8 mouse cellular contexts compared by ENCODE assay signal in the genomic region with DNA sequence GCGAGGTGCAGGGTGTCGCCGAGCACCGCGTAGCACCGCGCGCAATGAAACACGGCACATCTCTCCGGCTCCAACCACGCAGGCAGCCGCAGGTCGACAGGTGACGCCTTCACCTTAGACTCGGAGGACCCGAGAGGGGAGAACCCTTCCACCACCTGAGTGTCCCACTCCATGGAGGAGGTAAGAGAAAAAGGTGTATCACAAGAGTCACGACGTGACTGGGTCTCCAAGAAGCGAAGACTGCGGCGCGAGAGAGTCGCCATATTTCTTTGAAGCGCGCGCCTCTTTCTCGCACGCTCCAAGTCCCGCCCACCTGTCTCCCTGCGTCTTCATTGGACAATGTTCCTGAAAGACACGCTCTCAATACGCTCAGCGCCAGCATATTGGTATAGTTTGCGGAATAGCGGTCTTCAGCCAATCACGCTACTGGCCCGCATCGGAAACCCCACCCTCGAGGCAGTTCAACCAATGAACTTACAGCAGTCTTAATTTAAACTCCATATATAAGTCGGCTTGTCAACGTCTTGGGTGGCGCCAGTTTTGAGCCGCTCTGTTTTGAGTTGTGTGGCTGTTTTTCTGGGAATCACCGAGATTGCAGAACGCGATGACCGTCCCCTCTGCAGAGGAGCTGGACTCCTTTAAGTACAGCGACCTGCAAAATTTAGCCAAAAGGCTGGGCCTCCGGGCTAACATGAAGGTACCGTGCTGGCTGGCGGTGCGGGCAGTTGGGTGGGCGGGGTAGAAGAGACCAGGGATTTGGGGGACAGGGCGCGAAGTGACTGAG. TPM values are rescaled to one million over a fixed set of nuclear protein-coding genes. Genes with fewer than 3 reads are reported as not detected.
DNase-seq lines count a peak whose midpoint lies in the region; ATAC-seq lines count a peak whose summit lies in the region.

A gene (plus strand): TSS at position 100 of the 784 bp plus-strand sequence.
A gene (minus strand): TSS at position 271 of the 784 bp plus-strand sequence.

- H3K4me1 ChIP-seq in brown adipose tissue, adult 24 weeks (ENCODE audit: control insufficient read depth, insufficient read depth, insufficient read length, low read length) = no peaks in the 10 kb centered on the region
- H3K4me1 ChIP-seq in heart, embryonic 13.5 days = peaks cover 39% of the 10 kb centered on the region
- peaks cover 44% of the 10 kb centered on the region for H3K4me1 ChIP-seq in liver, embryonic 12.5 days
- 0 out of 2 replicates have a peak, but pooled peaks cover 7% of the 10 kb centered on the region for H3K4me1 ChIP-seq in stomach, embryonic 15.5 days

- DNase-seq in CD4-positive, CD25-positive, alpha-beta regulatory T cell, adult 2 months (ENCODE audit: low read depth, low spot score) = peak; percentile 97
- peak; percentile 97 for DNase-seq in fat pad, adult 2 months (ENCODE audit: extremely low read depth, low read depth, low spot score)
- peak; percentile 95 for DNase-seq in kidney, postnatal 10 days
- peak; percentile 90 to 93 for DNase-seq in natural killer cell, adult 2 months (ENCODE audit: low spot score in 2 of 2)

- no peaks in the 10 kb centered on the region for H3K9me3 ChIP-seq in heart, embryonic 13.5 days
- no peaks in the 10 kb centered on the region for H3K9me3 ChIP-seq in liver, embryonic 12.5 days (replicated peaks)
- H3K9me3 ChIP-seq in stomach, embryonic 15.5 days = no peaks in the 10 kb centered on the region

- H3K27me3 ChIP-seq in heart, embryonic 13.5 days (replicated peaks) = no peaks in the 10 kb centered on the region
- H3K27me3 ChIP-seq in liver, embryonic 12.5 days (replicated peaks) = no peaks in the 10 kb centered on the region
- no peaks in the 10 kb centered on the region for H3K27me3 ChIP-seq in stomach, embryonic 15.5 days (replicated peaks)

- no peak within 1 kb of the TSS for H3K27ac ChIP-seq in brown adipose tissue, adult 24 weeks (replicated peaks; ENCODE audit: low read depth, low read length)
- H3K27ac ChIP-seq in heart, embryonic 13.5 days (replicated peaks) = peak within 1 kb of the TSS; percentile 69
- peak within 1 kb of the TSS; percentile 89 for H3K27ac ChIP-seq in liver, embryonic 12.5 days
- peak within 1 kb of the TSS; percentile 59 for H3K27ac ChIP-seq in stomach, embryonic 15.5 days

- peak within 1 kb of the TSS; percentile 71 for H3K4me3 ChIP-seq in brown adipose tissue, adult 24 weeks (ENCODE audit: insufficient read depth, low read depth, low read length)
- H3K4me3 ChIP-seq in heart, embryonic 13.5 days = peak within 1 kb of the TSS; percentile 93
- H3K4me3 ChIP-seq in liver, embryonic 12.5 days = peak within 1 kb of the TSS; percentile 72
- peak within 1 kb of the TSS; percentile 90 for H3K4me3 ChIP-seq in stomach, embryonic 15.5 days (replicated peaks)

- ATAC-seq in heart, embryonic 13.5 days (ENCODE audit: extremely low read depth, insufficient number of reproducible peaks, low FRiP score, low TSS enrichment) = peak; percentile 99
- peak; percentile 97 for ATAC-seq in liver, embryonic 12.5 days
- ATAC-seq in stomach, embryonic 15.5 days (ENCODE audit: insufficient read depth, low FRiP score, low read depth) = peak; percentile 100

- WGBS in heart, embryonic 13.5 days = under 1% methylated on average over 55 of the region's 55 CpGs
- WGBS in liver, embryonic 12.5 days (ENCODE audit: insufficient replicate concordance) = under 1% methylated on average over 55 of the region's 55 CpGs
- 0% methylated on average over 55 of the region's 55 CpGs for WGBS in stomach, embryonic 15.5 days

- H3K9ac ChIP-seq in heart, embryonic 13.5 days = peak within 1 kb of the TSS; percentile 88
- H3K9ac ChIP-seq in liver, embryonic 12.5 days = peak within 1 kb of the TSS; percentile 86
- H3K9ac ChIP-seq in stomach, embryonic 15.5 days = peak within 1 kb of the TSS; percentile 45; the same call in 1 of the 2 replicates

- H3K4me2 ChIP-seq in heart, embryonic 13.5 days = peak within 1 kb of the TSS; percentile 89
- H3K4me2 ChIP-seq in liver, embryonic 12.5 days = peak within 1 kb of the TSS; percentile 77
- peak within 1 kb of the TSS; percentile 82 for H3K4me2 ChIP-seq in stomach, embryonic 15.5 days

- H3K36me3 ChIP-seq in heart, embryonic 13.5 days = peaks cover 6% of the 10 kb centered on the region
- H3K36me3 ChIP-seq in liver, embryonic 12.5 days = peaks cover 37% of the 10 kb centered on the region
- H3K36me3 ChIP-seq in stomach, embryonic 15.5 days = no peaks in the 10 kb centered on the region

RNA-seq across cellular contexts. Expression of the first gene that starts in this region (rescaled TPM):
- polyA plus RNA-seq in brown adipose tissue, adult 24 weeks (2012; ENCODE audit: insufficient read depth, insufficient read length, missing spikeins) = 0.52 and 1.4 TPM in 2 replicates
- polyA plus RNA-seq in heart, embryonic 13.5 days (2015; fragmentation: Nextera tagmentation; extraction: Ambion mirVana) = 43.6 and 46.0 TPM in 2 replicates
- polyA plus RNA-seq in liver, embryonic 12.5 days (2016; fragmentation: Nextera tagmentation; extraction: Ambion mirVana) = 90.2 and 91.3 TPM in 2 replicates
- polyA plus RNA-seq in stomach, embryonic 15.5 days (2015; fragmentation: Nextera tagmentation; extraction: Ambion mirVana) = 68.5 and 69.7 TPM in 2 replicates

RNA-seq across cellular contexts. Expression of the second gene that starts in this region (rescaled TPM):
- 0.59 TPM in 1 of 2 replicates, not detected in the other for polyA plus RNA-seq in brown adipose tissue, adult 24 weeks (2012; ENCODE audit: insufficient read depth, insufficient read length, missing spikeins)
- 20.4 and 22.8 TPM in 2 replicates for polyA plus RNA-seq in heart, embryonic 13.5 days (2015; fragmentation: Nextera tagmentation; extraction: Ambion mirVana)
- 43.6 and 46.4 TPM in 2 replicates for polyA plus RNA-seq in liver, embryonic 12.5 days (2016; fragmentation: Nextera tagmentation; extraction: Ambion mirVana)
- polyA plus RNA-seq in stomach, embryonic 15.5 days (2015; fragmentation: Nextera tagmentation; extraction: Ambion mirVana) = 24.2 and 27.1 TPM in 2 replicates

Comparison
In these comparisons a context has a peak if more than half of its experiments do, and no peak if none do; other contexts are left out.
1. RNA of the first gene that starts in this region (polyA plus RNA-seq): 90.2 to 91.3 TPM in liver, embryonic 12.5 days, 68.5 to 69.7 TPM in stomach, embryonic 15.5 days and 43.6 to 46.0 TPM in heart, embryonic 13.5 days; 0.52 to 1.4 TPM in brown adipose tissue, adult 24 weeks; every median in the first group is over 10 times any median in the second.
2. RNA of the second gene that starts in this region (polyA plus RNA-seq): 43.6 to 46.4 TPM in liver, embryonic 12.5 days, 24.2 to 27.1 TPM in stomach, embryonic 15.5 days and 20.4 to 22.8 TPM in heart, embryonic 13.5 days; 0.59 TPM in brown adipose tissue, adult 24 weeks; every median in the first group is over 10 times any median in the second.
3. Peak in every context shown above with its lines, with median percentiles within 50 percentile points of each other: DNase-seq, H3K4me3 ChIP-seq, ATAC-seq, H3K4me2 ChIP-seq and H3K9ac ChIP-seq.